Mouse (Mus musculus) forebrain, embryonic 13.5 days (tissue): ENCODE data around the gene Ksr2. TPM values are rescaled to one million over a fixed set of nuclear protein-coding genes. Genes with fewer than 3 reads are reported as not detected.

Source experiments
- ATAC-seq: fragments of 200-750 bp; cut with Nextera tagmentation; 2 replicates; pipeline ENCODE4 v1.8.0; 2017
- H3K27ac ChIP-seq: fragments of 300-500 bp; sonication (generic); 2 replicates; pipeline ENCODE4 v1.5.1; 2015; ENCODE audit warnings: inconsistent platforms, mild to moderate bottlenecking, moderate library complexity
- H3K27me3 ChIP-seq: fragments of 300-500 bp; sonication (generic); 2 replicates; pipeline ENCODE4 v1.6.1; 2015; ENCODE audit warnings: mild to moderate bottlenecking, inconsistent platforms
- H3K36me3 ChIP-seq: fragments of 300-500 bp; sonication (generic); 2 replicates; pipeline ENCODE4 v1.6.1; 2015; ENCODE audit warnings: mild to moderate bottlenecking, inconsistent platforms; ENCODE audit not compliant: poor library complexity, severe bottlenecking
- H3K4me1 ChIP-seq: fragments of 300-500 bp; sonication (generic); 2 replicates; pipeline ENCODE4 v1.6.1; 2015; ENCODE audit warnings: inconsistent platforms
- H3K4me2 ChIP-seq: fragments of 300-500 bp; sonication (generic); 2 replicates; pipeline ENCODE4 v1.6.1; 2015; ENCODE audit warnings: inconsistent platforms, mild to moderate bottlenecking, moderate library complexity
- H3K4me3 ChIP-seq: fragments of 300-500 bp; sonication (generic); 2 replicates; pipeline ENCODE4 v1.5.1; 2015; ENCODE audit warnings: mild to moderate bottlenecking, inconsistent platforms
- H3K9ac ChIP-seq: fragments of 300-500 bp; sonication (generic); 2 replicates; pipeline ENCODE4 v1.6.1; 2015; ENCODE audit warnings: mild to moderate bottlenecking, inconsistent platforms
- H3K9me3 ChIP-seq: fragments of 300-500 bp; sonication (generic); replicated peaks from 2 replicates; pipeline ENCODE4 v1.6.1; 2016; ENCODE audit warnings: inconsistent platforms
- WGBS: fragments of 180-500 bp; shearing (Covaris S2); methylation state at CpG from one replicate; pipeline ENCODE4 v1.1.7; 2015; 5-methylcytosine and 5-hydroxymethylcytosine counted together
- polyA plus RNA-seq: library from polyadenylated mRNA; unstranded; fragments of >200 nt; fragmentation: Nextera tagmentation; extraction: Ambion mirVana; gene quantifications from 2 replicates; pipeline ENCODE4 v1.2.1, GENCODE M21; 2015

The Ksr2 gene
- polyA plus RNA-seq, 1 experiment from 2014 or later, result 2.5 TPM

DNA sequence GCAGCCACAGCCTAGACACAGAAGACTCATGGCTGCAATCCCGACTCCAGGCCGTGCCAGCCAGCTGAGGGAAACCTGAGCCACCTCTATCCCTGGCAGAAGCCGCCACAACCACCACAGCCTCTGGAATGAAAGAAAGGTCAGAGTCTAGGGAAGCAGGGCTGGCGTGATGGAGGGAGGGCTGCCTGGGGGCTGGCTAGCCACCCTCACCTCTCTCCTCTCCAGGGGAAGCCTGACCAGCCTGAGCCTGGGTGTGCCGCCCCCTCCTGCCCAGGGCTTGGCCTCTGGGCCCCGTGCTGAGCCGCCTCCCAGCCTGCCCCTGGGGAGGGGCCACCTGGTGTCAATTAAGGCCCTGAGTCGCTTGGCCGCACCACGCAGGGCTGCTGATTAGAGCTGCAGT, 366.9 kb downstream of the Ksr2 start, which contains the start of gene Nos1:
Gene Nos1, plus strand, starts transcription at position 352 of the 400 bp plus-strand sequence.
- 24% methylated on average over 10 of the region's 10 CpGs for WGBS
- Histone ChIP-seq H3K4me2 (no peak within 1 kb of the TSS), H3K4me1 (0 out of 2 replicates have a peak, but pooled peaks cover 4% of the 10 kb centered on the region), H3K9ac (no peak within 1 kb of the TSS), H3K9me3 (no peaks in the 10 kb centered on the region), H3K27me3 (no peaks in the 10 kb centered on the region), H3K4me3 (no peak within 1 kb of the TSS), H3K36me3 (no peaks in the 10 kb centered on the region), H3K27ac (no peak within 1 kb of the TSS)
- no peak for ATAC-seq

DNA sequence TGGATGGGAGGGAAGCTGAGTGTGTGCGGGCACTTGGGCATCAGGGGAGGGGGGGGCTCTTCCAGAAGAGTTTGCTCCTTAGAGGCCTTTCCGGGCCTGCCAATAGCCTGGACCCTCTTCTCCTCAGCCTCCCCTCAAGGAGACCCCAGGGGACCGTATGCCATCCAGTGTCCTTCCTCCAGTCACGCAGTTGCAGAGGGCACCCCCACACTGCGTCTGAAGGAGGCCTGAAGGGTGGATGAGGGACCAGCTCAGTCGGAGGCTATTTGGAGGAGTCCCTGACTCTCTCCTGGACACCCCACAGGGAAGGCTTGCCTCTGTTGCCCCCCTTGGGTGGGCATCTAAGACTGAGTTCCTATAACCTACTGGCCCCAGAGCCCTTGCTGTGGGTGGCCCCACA, 367.4 kb downstream of the Ksr2 start:
- 56% methylated on average over 6 of the region's 6 CpGs for WGBS
- no peak overlapping the region for H3K4me3 ChIP-seq
- no peak overlapping the region for H3K4me2 ChIP-seq
- no peaks in the 10 kb centered on the region for H3K36me3 ChIP-seq
- no peaks in the 10 kb centered on the region for H3K9me3 ChIP-seq
- no peak overlapping the region for H3K27ac ChIP-seq
- H3K27me3 ChIP-seq, result no peaks in the 10 kb centered on the region
- H3K9ac ChIP-seq, result no peak overlapping the region
- 0 out of 2 replicates have a peak, but pooled peaks cover 4% of the 10 kb centered on the region for H3K4me1 ChIP-seq
- ATAC-seq, result no peak

DNA sequence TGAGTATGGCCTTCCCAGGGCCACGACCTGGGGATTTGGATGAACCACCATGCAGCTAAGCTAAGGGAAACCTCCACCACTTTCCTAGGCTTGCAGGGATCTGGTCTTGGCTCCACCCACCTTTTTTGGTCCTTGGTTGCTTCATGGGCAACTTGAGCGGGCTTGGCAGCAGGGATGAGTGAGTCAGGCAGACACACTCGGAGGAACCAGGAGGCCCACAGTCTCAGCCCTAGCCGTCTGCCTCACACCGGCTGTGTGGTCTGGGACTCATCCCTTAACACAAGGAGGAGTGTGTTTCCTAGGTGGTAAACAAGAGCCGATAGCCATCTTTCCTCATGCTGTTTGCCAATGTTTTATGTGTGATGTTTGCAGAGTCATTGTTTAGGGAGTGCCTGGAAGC, 376.3 kb downstream of the Ksr2 start:
- H3K9ac ChIP-seq, result no peak overlapping the region
- 81% methylated on average over 6 of the region's 6 CpGs for WGBS

GRCm38 (mm10) chr5:117791875-117792274, 378.1 kb downstream of the Ksr2 start:
- Histone ChIP-seq H3K27me3 (no peaks in the 10 kb centered on the region), H3K9me3 (no peaks in the 10 kb centered on the region), H3K36me3 (no peaks in the 10 kb centered on the region), H3K4me2 (no peak overlapping the region), H3K4me3 (no peak overlapping the region), H3K9ac (no peak overlapping the region), H3K27ac (no peak overlapping the region), H3K4me1 (no peaks in the 10 kb centered on the region)
- ATAC-seq, result no peak
- WGBS, result 86% methylated on average over 14 of the region's 14 CpGs

More for the DNA sequence above, 376.3 kb downstream of the Ksr2 start:
- no peak overlapping the region for H3K4me2 ChIP-seq
- no peaks in the 10 kb centered on the region for H3K4me1 ChIP-seq
- no peak for ATAC-seq
- H3K27ac ChIP-seq, result no peak overlapping the region
- H3K36me3 ChIP-seq, result no peaks in the 10 kb centered on the region
- H3K4me3 ChIP-seq, result no peak overlapping the region
- H3K9me3 ChIP-seq, result no peaks in the 10 kb centered on the region
- H3K27me3 ChIP-seq, result no peaks in the 10 kb centered on the region

DNA sequence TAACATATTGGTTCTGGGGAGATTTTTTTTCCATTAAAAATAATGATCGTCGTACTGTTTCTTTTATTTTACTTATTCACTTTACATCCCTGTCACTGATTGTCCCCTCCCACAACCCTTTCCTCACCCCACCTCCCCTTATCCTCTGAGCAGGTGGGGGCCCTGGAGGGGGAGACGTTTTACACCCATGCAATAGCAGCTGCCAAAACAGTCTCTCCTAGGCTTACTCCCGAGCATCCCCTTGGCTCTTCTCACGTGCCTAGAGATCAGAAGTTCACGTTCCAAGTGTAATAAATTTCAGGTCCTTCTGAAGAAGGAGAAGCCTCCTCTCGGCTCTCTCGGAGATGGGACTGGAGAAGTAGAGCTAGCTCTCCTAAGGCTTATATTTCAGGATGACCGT, 387.0 kb downstream of the Ksr2 start:
- no peak overlapping the region for H3K9ac ChIP-seq
- H3K36me3 ChIP-seq, result no peaks in the 10 kb centered on the region
- 81% methylated on average over 9 of the region's 9 CpGs for WGBS
- no peaks in the 10 kb centered on the region for H3K9me3 ChIP-seq
- no peak overlapping the region for H3K4me2 ChIP-seq
- H3K27me3 ChIP-seq, result no peaks in the 10 kb centered on the region
- H3K27ac ChIP-seq, result no peak overlapping the region
- H3K4me1 ChIP-seq, result no peaks in the 10 kb centered on the region
- H3K4me3 ChIP-seq, result no peak overlapping the region
- ATAC-seq, result no peak

GRCm38 (mm10) chr5:117802071-117802521, 388.3 kb downstream of the Ksr2 start:
- H3K4me2 ChIP-seq, result no peak overlapping the region
- no peak overlapping the region for H3K9ac ChIP-seq
- no peak overlapping the region for H3K4me3 ChIP-seq
- no peak for ATAC-seq
- H3K27me3 ChIP-seq, result no peaks in the 10 kb centered on the region
- H3K9me3 ChIP-seq, result no peaks in the 10 kb centered on the region
- H3K36me3 ChIP-seq, result no peaks in the 10 kb centered on the region
- no peak overlapping the region for H3K27ac ChIP-seq
- H3K4me1 ChIP-seq, result no peaks in the 10 kb centered on the region
- 85% methylated on average over 11 of the region's 11 CpGs for WGBS

- Histone ChIP-seq H3K4me1 (no peaks in the 10 kb centered on the region), H3K4me2 (no peak overlapping the region), H3K27ac (no peak overlapping the region), H3K36me3 (no peaks in the 10 kb centered on the region), H3K9ac (no peak overlapping the region), H3K27me3 (no peaks in the 10 kb centered on the region), H3K9me3 (no peaks in the 10 kb centered on the region), H3K4me3 (no peak overlapping the region)
- no peak for ATAC-seq
- whole genome bisulfite sequencing, result 72% methylated on average over 7 of the region's 7 CpGs
These were observed 389.8 kb downstream of the Ksr2 start for GRCm38 (mm10) chr5:117803551-117803950.

DNA sequence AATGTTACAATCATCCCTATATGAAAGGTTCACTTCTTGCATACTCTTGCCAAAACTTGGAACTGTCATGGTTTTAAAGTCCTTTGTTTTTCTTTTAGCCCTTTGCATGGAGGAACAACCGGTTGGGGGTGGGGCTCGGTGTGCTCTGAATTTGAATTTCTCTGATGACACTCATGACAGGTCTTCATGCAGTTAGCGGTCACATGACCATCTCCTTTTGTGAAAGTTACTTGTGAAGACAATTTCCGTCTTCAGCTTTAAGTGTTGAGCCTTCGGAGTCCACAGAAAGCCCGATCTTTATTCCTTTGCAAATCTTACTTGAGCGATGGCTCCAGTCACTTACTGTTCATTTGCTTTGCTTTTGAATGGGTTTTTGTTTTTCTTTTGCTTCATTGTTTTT, 397.1 kb downstream of the Ksr2 start:
- ATAC-seq, result no peak
- no peaks in the 10 kb centered on the region for H3K27me3 ChIP-seq

GRCm38 (mm10) chr5:117818800-117819199, 405.0 kb downstream of the Ksr2 start:
- no peak for ATAC-seq
- no peak overlapping the region for H3K27ac ChIP-seq
- no peak overlapping the region for H3K4me3 ChIP-seq
- WGBS, result 87% methylated on average over 6 of the region's 6 CpGs
- H3K9ac ChIP-seq, result no peak overlapping the region
- no peaks in the 10 kb centered on the region for H3K27me3 ChIP-seq
- no peaks in the 10 kb centered on the region for H3K9me3 ChIP-seq
- no peaks in the 10 kb centered on the region for H3K4me1 ChIP-seq
- no peak overlapping the region for H3K4me2 ChIP-seq
- no peaks in the 10 kb centered on the region for H3K36me3 ChIP-seq

More for the DNA sequence above, 397.1 kb downstream of the Ksr2 start:
- Histone ChIP-seq H3K4me2 (no peak overlapping the region), H3K4me1 (no peaks in the 10 kb centered on the region), H3K4me3 (no peak overlapping the region), H3K9ac (no peak overlapping the region), H3K9me3 (no peaks in the 10 kb centered on the region), H3K36me3 (no peaks in the 10 kb centered on the region), H3K27ac (no peak overlapping the region)
- WGBS, result 92% methylated on average over 7 of the region's 7 CpGs

GRCm38 (mm10) chr5:117820445-117820844, 406.6 kb downstream of the Ksr2 start:
- H3K27me3 ChIP-seq, result no peaks in the 10 kb centered on the region
- H3K4me3 ChIP-seq, result no peak overlapping the region
- H3K36me3 ChIP-seq, result no peaks in the 10 kb centered on the region
- no peaks in the 10 kb centered on the region; the same call in 1 of the 2 replicates for H3K4me1 ChIP-seq
- no peaks in the 10 kb centered on the region for H3K9me3 ChIP-seq
- no peak for ATAC-seq
- 81% methylated on average over 7 of the region's 7 CpGs for WGBS
- H3K4me2 ChIP-seq, result no peak overlapping the region
- H3K27ac ChIP-seq, result no peak overlapping the region
- no peak overlapping the region for H3K9ac ChIP-seq

- no peaks in the 10 kb centered on the region for H3K36me3 ChIP-seq
- WGBS, result 89% methylated on average over 9 of the region's 9 CpGs
- no peak for ATAC-seq
These were observed 410.0 kb downstream of the Ksr2 start for GRCm38 (mm10) chr5:117823811-117824210.

DNA sequence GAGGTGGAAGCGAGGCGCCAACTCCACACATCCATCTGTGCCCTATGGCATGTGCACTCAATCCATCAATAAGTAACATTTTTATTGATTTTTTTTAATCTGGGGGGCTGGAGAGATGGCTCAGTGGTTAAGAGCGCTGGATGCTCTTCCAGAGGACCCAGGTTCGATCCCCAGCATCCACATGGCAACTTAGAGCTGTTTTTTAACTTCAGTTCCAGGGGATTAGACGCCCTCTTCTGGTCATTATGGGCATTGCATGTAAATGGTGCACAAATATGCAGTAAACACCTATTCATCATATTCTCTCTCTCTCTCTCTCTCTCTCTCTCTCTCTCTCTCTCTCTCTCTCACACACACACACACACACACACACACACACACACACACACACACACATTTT, 410.7 kb downstream of the Ksr2 start:
- H3K27ac ChIP-seq, result no peak overlapping the region
- 79% methylated on average over 5 of the region's 5 CpGs for WGBS
- H3K4me3 ChIP-seq, result no peak overlapping the region
- H3K27me3 ChIP-seq, result no peaks in the 10 kb centered on the region
- no peak overlapping the region for H3K9ac ChIP-seq
- no peaks in the 10 kb centered on the region; the same call in 1 of the 2 replicates for H3K4me1 ChIP-seq
- no peak overlapping the region for H3K4me2 ChIP-seq
- no peak for ATAC-seq
- no peaks in the 10 kb centered on the region for H3K9me3 ChIP-seq
- H3K36me3 ChIP-seq, result no peaks in the 10 kb centered on the region

More at GRCm38 (mm10) chr5:117823811-117824210, 410.0 kb downstream of the Ksr2 start:
- no peak overlapping the region for H3K4me3 ChIP-seq
- H3K9ac ChIP-seq, result no peak overlapping the region
- no peak overlapping the region for H3K27ac ChIP-seq
- no peaks in the 10 kb centered on the region for H3K9me3 ChIP-seq
- no peaks in the 10 kb centered on the region; the same call in 1 of the 2 replicates for H3K4me1 ChIP-seq
- H3K4me2 ChIP-seq, result no peak overlapping the region
- no peaks in the 10 kb centered on the region for H3K27me3 ChIP-seq
